Mouse (Mus musculus): ENCODE results near the gene Vmn1r88.

Gene Vmn1r88

GRCm38 (mm10) chr7:13159268-13159667 lies at the start of gene Vmn1r88:
Gene Vmn1r88 (plus strand): TSS chr7:13159568.
- DNase-seq, result no peak

- no peak for DNase-seq
These were observed 39.6 kb upstream of the Vmn1r88 start, which contains the start of gene Vmn1r86 for GRCm38 (mm10) chr7:13119817-13120216. Gene Vmn1r86 (minus strand): TSS chr7:13119917.

- peak; percentile 5 to 12 for DNase-seq
These were observed 35.7 kb upstream of the Vmn1r88 start for GRCm38 (mm10) chr7:13123554-13124153.

- no peak for DNase-seq
These were observed 27.5 kb upstream of the Vmn1r88 start for GRCm38 (mm10) chr7:13131856-13132255.

GRCm38 (mm10) chr7:13137340-13137739 lies 22.0 kb upstream of the Vmn1r88 start:
- no peak for DNase-seq

- DNase-seq, result no peak
These were observed 19.3 kb upstream of the Vmn1r88 start, which contains the start of gene Vmn1r87 for GRCm38 (mm10) chr7:13140057-13140456. Gene Vmn1r87 (minus strand): TSS chr7:13140157.

GRCm38 (mm10) chr7:13212720-13213119 lies 53.4 kb downstream of the Vmn1r88 start, which contains the start of gene Vmn1r89:
Gene Vmn1r89 (plus strand): TSS chr7:13213020.
- DNase-seq, result no peak
